Mouse (Mus musculus) stomach, postnatal 0 days (tissue): ENCODE results near the gene Vmn1r219. TPM values are rescaled to one million over a fixed set of nuclear protein-coding genes. Genes with fewer than 3 reads are reported as not detected.
"Not testable (repeated sequence)": the region's sequence is repeated elsewhere in the genome, so short reads cannot be mapped to it uniquely, and the experiment has no call there.

ENCODE experiments used
- ATAC-seq: fragments of 200-750 bp; cut with Nextera tagmentation; 2 replicates; pipeline ENCODE4 v1.8.0; 2017; ENCODE audit not compliant: low FRiP score, low TSS enrichment
- DNase-seq: peaks from one replicate; pipeline ENCODE4 v3.0.0-alpha.2; 2016; ENCODE audit warnings: low spot score
- H3K27ac ChIP-seq: fragments of 300-500 bp; sonication (generic); replicated peaks from 2 replicates; pipeline ENCODE4 v1.5.1; 2014; ENCODE audit warnings: mild to moderate bottlenecking, control low read depth
- H3K27me3 ChIP-seq: fragments of 300-500 bp; sonication (generic); 2 replicates; pipeline ENCODE4 v1.6.1; 2014; ENCODE audit warnings: low read length; ENCODE audit not compliant: control insufficient read depth, insufficient read depth
- H3K36me3 ChIP-seq: fragments of 300-500 bp; sonication (generic); 2 replicates; pipeline ENCODE4 v1.6.1; 2014; ENCODE audit warnings: low read length, mixed read lengths; ENCODE audit not compliant: control insufficient read depth, insufficient read depth
- H3K4me1 ChIP-seq: fragments of 300-500 bp; sonication (generic); replicated peaks from 2 replicates; pipeline ENCODE4 v1.6.1; 2014; ENCODE audit warnings: antibody characterized with exemption; ENCODE audit not compliant: control insufficient read depth, insufficient read depth
- H3K4me2 ChIP-seq: fragments of 300-500 bp; sonication (generic); replicated peaks from 2 replicates; pipeline ENCODE4 v1.6.1; 2014; ENCODE audit warnings: low read depth, mild to moderate bottlenecking, control low read depth, moderate library complexity
- H3K4me3 ChIP-seq: fragments of 300-500 bp; sonication (generic); 2 replicates; pipeline ENCODE4 v1.5.1; 2014; ENCODE audit warnings: low read depth, low read length, control low read depth
- H3K9ac ChIP-seq: fragments of 300-500 bp; sonication (generic); 2 replicates; pipeline ENCODE4 v1.6.1; 2014; ENCODE audit warnings: mild to moderate bottlenecking, low read length, control low read depth, mixed read lengths
- H3K9me3 ChIP-seq: fragments of 300-500 bp; sonication (generic); 2 replicates; pipeline ENCODE4 v1.6.1; 2016; ENCODE audit warnings: low read length; ENCODE audit not compliant: control insufficient read depth
- CTCF ChIP-seq: IDR thresholded peaks from 2 replicates; pipeline ENCODE4 v1.5.1; 2016; ENCODE audit warnings: antibody characterized with exemption, low read depth, mild to moderate bottlenecking, moderate library complexity
- EP300 ChIP-seq: optimal IDR thresholded peaks from 2 replicates; pipeline ENCODE3; 2016; ENCODE audit warnings: antibody characterized with exemption
- WGBS: fragments of 180-500 bp; shearing (Covaris S2); extraction: QIAGEN DNeasy Blood & Tissue Kit; methylation state at CpG from one replicate; pipeline ENCODE4 v1.1.7; 2014; 5-methylcytosine and 5-hydroxymethylcytosine counted together
- polyA plus RNA-seq: library from polyadenylated mRNA; unstranded; fragments of >200 nt; fragmentation: Nextera tagmentation; extraction: Ambion mirVana; gene quantifications from 2 replicates; pipeline ENCODE4 v1.2.1, GENCODE M21; 2015

Gene Vmn1r219
- not detected in 2 replicates for polyA plus RNA-seq

- no peak for ATAC-seq
- H3K36me3 ChIP-seq, result no peaks in the 10 kb centered on the region
- H3K4me2 ChIP-seq, result no peak within 1 kb of the TSS
- no peak within 1 kb of the TSS for H3K4me3 ChIP-seq
- WGBS, result 59% methylated on average over 4 of the region's 4 CpGs
- no peaks in the 10 kb centered on the region for H3K27me3 ChIP-seq
- no peak within 1 kb of the TSS for H3K27ac ChIP-seq
- TF ChIP-seq EP300 (no peak), CTCF (no peak)
- H3K9me3 ChIP-seq, result no peaks in the 10 kb centered on the region
- no peak for DNase-seq
- no peaks in the 10 kb centered on the region for H3K4me1 ChIP-seq
- no peak within 1 kb of the TSS for H3K9ac ChIP-seq
Observed at GRCm38 (mm10) chr13:23159012-23159411, at the start of gene Vmn1r219. Vmn1r219 (plus strand) TSS chr13:23159312.

- not testable (repeated sequence) for H3K4me1 ChIP-seq, H3K27me3 ChIP-seq, DNase-seq, H3K36me3 ChIP-seq, H3K9me3 ChIP-seq, ATAC-seq, H3K4me2 ChIP-seq, H3K9ac ChIP-seq, H3K27ac ChIP-seq, H3K4me3 ChIP-seq
- WGBS, result 75% methylated on average over 1 of the region's 1 CpGs
Observed at GRCm38 (mm10) chr13:23118126-23118525, 41.0 kb upstream of the Vmn1r219 start, which contains the start of gene Vmn1r217. Vmn1r217 (minus strand) TSS chr13:23118226.

GRCm38 (mm10) chr13:23120611-23121010 is 38.5 kb upstream of the Vmn1r219 start:
- 67% methylated on average over 2 of the region's 2 CpGs for WGBS
- H3K27me3 ChIP-seq, result no peaks in the 10 kb centered on the region
- DNase-seq (no peak), ATAC-seq (no peak)
- H3K4me2 ChIP-seq, result no peak overlapping the region
- H3K36me3 ChIP-seq, result no peaks in the 10 kb centered on the region
- no peak overlapping the region for H3K27ac ChIP-seq
- no peak overlapping the region for H3K4me3 ChIP-seq
- H3K9me3 ChIP-seq, result no peaks in the 10 kb centered on the region
- TF ChIP-seq EP300, result no peak
- no peak for TF ChIP-seq CTCF
- H3K9ac ChIP-seq, result no peak overlapping the region
- no peaks in the 10 kb centered on the region for H3K4me1 ChIP-seq

GRCm38 (mm10) chr13:23133099-23133498 is 26.0 kb upstream of the Vmn1r219 start, which contains the start of gene Vmn1r218:
Vmn1r218 (plus strand) TSS chr13:23133155.
- 57% methylated on average over 3 of the region's 3 CpGs for WGBS
- TF ChIP-seq CTCF, result no peak
- TF ChIP-seq EP300, result no peak
- no peak within 1 kb of the TSS for H3K9ac ChIP-seq

GRCm38 (mm10) chr13:23133501-23133900 is 25.6 kb upstream of the Vmn1r219 start:
- DNase-seq (no peak), ATAC-seq (no peak)
- Histone ChIP-seq H3K9ac (no peak overlapping the region), H3K4me2 (no peak overlapping the region), H3K9me3 (no peaks in the 10 kb centered on the region), H3K4me1 (no peaks in the 10 kb centered on the region), H3K36me3 (no peaks in the 10 kb centered on the region), H3K27me3 (no peaks in the 10 kb centered on the region), H3K4me3 (no peak overlapping the region), H3K27ac (no peak overlapping the region)
- WGBS, result 55% methylated on average over 1 of the region's 1 CpGs
- TF ChIP-seq CTCF (no peak), EP300 (no peak)

More at GRCm38 (mm10) chr13:23133099-23133498, 26.0 kb upstream of the Vmn1r219 start, which contains the start of gene Vmn1r218:
- ATAC-seq (no peak), DNase-seq (no peak)
- H3K4me1 ChIP-seq, result no peaks in the 10 kb centered on the region
- H3K27ac ChIP-seq, result no peak within 1 kb of the TSS
- no peaks in the 10 kb centered on the region for H3K9me3 ChIP-seq
- H3K4me3 ChIP-seq, result no peak within 1 kb of the TSS
- H3K36me3 ChIP-seq, result no peaks in the 10 kb centered on the region
- no peaks in the 10 kb centered on the region for H3K27me3 ChIP-seq
- H3K4me2 ChIP-seq, result no peak within 1 kb of the TSS

GRCm38 (mm10) chr13:23138880-23139279 is 20.2 kb upstream of the Vmn1r219 start:
- Histone ChIP-seq H3K4me3 (no peak overlapping the region), H3K4me1 (no peaks in the 10 kb centered on the region), H3K4me2 (no peak overlapping the region), H3K27ac (no peak overlapping the region), H3K9ac (no peak overlapping the region), H3K36me3 (no peaks in the 10 kb centered on the region), H3K27me3 (no peaks in the 10 kb centered on the region), H3K9me3 (no peaks in the 10 kb centered on the region)
- no peak for ATAC-seq
- 87% methylated on average over 2 of the region's 2 CpGs for WGBS
- no peak for TF ChIP-seq EP300
- TF ChIP-seq CTCF, result no peak
- no peak for DNase-seq
